Mouse (Mus musculus): Measurements from ENCODE around the gene Clnk.

DNA sequence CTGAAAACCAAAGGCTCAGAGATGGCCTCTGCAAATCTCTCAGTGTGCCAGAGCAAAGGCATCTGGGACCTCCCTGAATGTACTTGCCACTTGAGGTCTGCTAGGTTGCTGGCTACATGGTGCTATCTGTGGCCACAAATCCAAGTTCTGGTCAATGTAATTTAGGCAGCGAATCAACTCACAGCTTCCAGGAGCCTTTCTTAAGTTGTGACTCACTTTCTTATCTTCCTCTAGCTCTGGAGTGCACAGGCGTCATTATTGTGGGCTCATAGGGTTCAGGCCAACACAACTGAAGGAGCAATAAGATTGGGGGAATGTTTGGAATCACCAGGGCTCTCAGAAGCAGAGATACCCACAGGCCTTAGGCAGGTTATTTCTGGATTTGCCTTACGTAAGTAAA, 96.6 kb downstream of the Clnk start:
- no peak for TF ChIP-seq POLR2A (IDR thresholded peaks at IDR 0.05; ENCODE audit: borderline replicate concordance, extremely low read depth, low read depth, low read length)
- TF ChIP-seq CTCF (IDR thresholded peaks at IDR 0.05; ENCODE audit: insufficient read depth, low read length) = no peak
